Mouse (Mus musculus) heart, embryonic 16.5 days (tissue): ENCODE data around the gene Ankrd63. TPM values are rescaled to one million over a fixed set of nuclear protein-coding genes. Genes with fewer than 3 reads are reported as not detected.

Source experiments
- ATAC-seq: fragments of 200-750 bp; cut with Nextera tagmentation; replicated peaks from 2 replicates; pipeline ENCODE4 v1.8.0; 2017; ENCODE audit warnings: moderate number of reproducible peaks; ENCODE audit not compliant: insufficient read depth, low FRiP score; ENCODE audit errors: extremely low read depth
- H3K27ac ChIP-seq: fragments of 300-500 bp; sonication (generic); 2 replicates; pipeline ENCODE4 v1.5.1; 2014; ENCODE audit warnings: mild to moderate bottlenecking, low read length, control low read depth, moderate library complexity
- H3K27me3 ChIP-seq: fragments of 300-500 bp; sonication (generic); 2 replicates; pipeline ENCODE4 v1.6.1; 2014; ENCODE audit warnings: low read length, mixed read lengths; ENCODE audit not compliant: control insufficient read depth, insufficient read depth
- H3K36me3 ChIP-seq: fragments of 300-500 bp; sonication (generic); 2 replicates; pipeline ENCODE4 v1.6.1; 2014; ENCODE audit not compliant: control insufficient read depth, insufficient read depth
- H3K4me1 ChIP-seq: fragments of 300-500 bp; sonication (generic); 2 replicates; pipeline ENCODE4 v1.6.1; 2014; ENCODE audit warnings: low read length, mixed read lengths; ENCODE audit not compliant: control insufficient read depth, insufficient read depth
- H3K4me2 ChIP-seq: fragments of 300-500 bp; sonication (generic); 2 replicates; pipeline ENCODE4 v1.6.1; 2014; ENCODE audit warnings: low read depth, mild to moderate bottlenecking, control low read depth, low read length
- H3K4me3 ChIP-seq: fragments of 300-500 bp; sonication (generic); 2 replicates; pipeline ENCODE4 v1.5.1; 2014; ENCODE audit warnings: mild to moderate bottlenecking, control low read depth, low read length
- H3K9ac ChIP-seq: fragments of 300-500 bp; sonication (generic); 2 replicates; pipeline ENCODE4 v1.6.1; 2014; ENCODE audit warnings: low read length, control low read depth
- H3K9me3 ChIP-seq: fragments of 300-500 bp; sonication (generic); replicated peaks from 2 replicates; pipeline ENCODE4 v1.6.1; 2016; ENCODE audit warnings: low read length; ENCODE audit not compliant: control insufficient read depth
- WGBS: fragments of 180-500 bp; shearing (Covaris S2); extraction: QIAGEN DNeasy Blood & Tissue Kit; methylation state at CpG from one replicate; pipeline ENCODE4 v1.1.7; 2014; 5-methylcytosine and 5-hydroxymethylcytosine counted together
- polyA plus RNA-seq: library from polyadenylated mRNA; unstranded; fragments of >200 nt; fragmentation: Nextera tagmentation; extraction: Ambion mirVana; gene quantifications from 2 replicates; pipeline ENCODE4 v1.2.1, GENCODE M21; 2015

The Ankrd63 gene
- polyA plus RNA-seq, 1 experiment from 2014 or later, result 2.8 TPM

DNA sequence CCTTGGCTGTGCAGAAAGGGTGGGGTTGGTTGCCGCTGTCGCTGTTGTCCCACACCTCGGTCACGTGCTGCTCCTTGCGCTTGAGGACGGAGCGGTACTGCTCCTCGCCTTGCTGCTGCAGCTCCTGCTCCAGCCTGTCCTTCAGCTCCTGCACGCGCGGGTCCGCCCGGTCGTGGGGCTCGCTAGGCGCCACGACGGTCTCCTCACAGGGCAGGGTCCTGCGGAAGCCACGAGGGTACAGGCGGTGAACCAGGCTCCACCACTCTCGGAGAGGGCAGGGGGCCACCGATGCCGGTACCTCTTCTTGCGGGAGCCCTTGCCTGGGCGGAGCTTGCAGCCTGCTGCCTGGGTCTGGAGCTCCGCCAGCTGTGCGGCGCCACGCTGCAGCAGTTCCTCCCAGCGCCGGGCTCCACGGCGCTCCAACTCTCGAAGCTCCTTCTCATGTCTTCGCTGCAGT is 7.3 kb upstream of the Ankrd63 start:
- peaks cover 12% of the 10 kb centered on the region for H3K27me3 ChIP-seq
- peak overlapping the region; percentile 68 for H3K9ac ChIP-seq
- under 1% methylated on average over 36 of the region's 36 CpGs for WGBS
- H3K36me3 ChIP-seq, result no peaks in the 10 kb centered on the region
- peak overlapping the region; percentile 74 for H3K4me2 ChIP-seq
- no peak overlapping the region for H3K27ac ChIP-seq
- peaks cover 46% of the 10 kb centered on the region for H3K4me1 ChIP-seq
- ATAC-seq, result peak; percentile 47
- no peaks in the 10 kb centered on the region for H3K9me3 ChIP-seq
- peak overlapping the region; percentile 47 for H3K4me3 ChIP-seq

DNA sequence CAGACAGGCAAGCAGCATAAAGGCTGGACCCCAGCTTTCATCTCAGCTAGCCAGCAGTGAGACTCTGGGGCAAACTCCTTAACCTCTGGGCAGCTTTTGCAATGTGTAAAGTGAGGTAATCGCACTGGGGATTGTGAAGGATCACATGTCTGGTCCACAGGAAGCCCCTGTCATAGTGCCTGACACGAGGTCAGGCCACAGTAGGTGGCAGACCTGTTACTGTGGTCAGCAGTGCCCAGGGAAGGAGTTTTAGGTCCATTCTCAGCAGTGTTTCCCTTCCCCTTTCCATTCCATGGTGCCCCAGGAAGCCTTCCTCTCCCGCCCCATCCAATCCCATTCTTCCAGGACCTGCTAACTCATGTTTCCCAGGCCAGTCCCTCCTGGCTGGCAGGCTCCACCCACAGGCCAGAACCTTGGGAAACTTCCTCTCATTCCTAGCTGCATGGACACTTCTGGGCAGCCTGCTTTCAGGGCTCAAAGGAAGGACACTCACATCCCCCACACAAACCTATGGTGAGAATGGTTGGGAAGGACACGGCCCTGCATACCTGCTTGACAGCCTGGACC is 6.0 kb upstream of the Ankrd63 start:
- Histone ChIP-seq H3K9me3 (no peaks in the 10 kb centered on the region), H3K9ac (no peak overlapping the region), H3K36me3 (no peaks in the 10 kb centered on the region), H3K4me2 (no peak overlapping the region), H3K4me3 (no peak overlapping the region), H3K27ac (no peak overlapping the region), H3K4me1 (peaks cover 42% of the 10 kb centered on the region), H3K27me3 (peaks cover 23% of the 10 kb centered on the region)
- no peak for ATAC-seq
- 58% methylated on average over 4 of the region's 4 CpGs for WGBS

DNA sequence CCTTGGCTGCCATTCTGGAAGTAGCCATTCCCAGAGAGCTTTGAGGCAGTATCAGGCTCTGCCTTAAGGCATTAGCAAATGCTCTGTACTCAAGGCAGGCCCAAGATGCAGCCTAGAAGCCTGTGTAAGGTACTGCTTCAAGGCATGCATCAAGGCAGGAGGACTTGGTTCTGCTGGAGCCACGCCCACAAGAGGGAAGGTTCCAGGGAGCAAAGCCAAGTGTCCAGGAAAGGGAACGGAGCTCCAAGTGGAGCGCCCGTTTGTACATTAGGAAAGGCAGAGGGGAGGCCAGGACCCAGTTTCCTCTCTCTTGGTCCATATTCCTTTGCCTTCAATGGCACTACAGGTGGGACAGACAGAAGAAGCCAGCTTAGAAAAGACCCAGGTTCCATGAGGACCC is 4.7 kb upstream of the Ankrd63 start:
- no peak overlapping the region for H3K9ac ChIP-seq
- 64% methylated on average over 4 of the region's 4 CpGs for WGBS

DNA sequence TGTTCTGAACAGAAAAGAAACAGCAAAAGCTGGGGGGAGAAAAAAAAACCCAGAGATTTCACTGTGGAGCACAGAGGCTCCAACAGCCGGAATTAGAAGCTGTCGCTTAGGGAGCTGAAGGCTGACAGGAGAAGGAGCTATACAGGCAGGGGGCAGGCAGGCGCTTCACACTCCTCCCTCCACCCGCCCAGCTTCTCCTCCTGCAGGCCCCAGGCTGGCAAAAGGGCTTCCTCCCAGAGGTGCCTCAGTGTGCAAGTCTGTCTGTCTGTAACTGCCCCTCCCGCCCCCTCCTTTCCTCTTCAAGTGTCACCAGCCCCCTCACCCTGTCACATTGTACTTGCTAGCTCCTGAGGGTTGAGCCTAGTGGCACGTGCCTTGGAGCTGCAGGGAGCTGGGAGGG is 2.7 kb upstream of the Ankrd63 start:
- H3K4me1 ChIP-seq, result peaks cover 61% of the 10 kb centered on the region
- H3K36me3 ChIP-seq, result no peaks in the 10 kb centered on the region
- H3K9me3 ChIP-seq, result no peaks in the 10 kb centered on the region
- H3K4me3 ChIP-seq, result no peak overlapping the region
- H3K27me3 ChIP-seq, result peaks cover 47% of the 10 kb centered on the region
- 10% methylated on average over 6 of the region's 6 CpGs for WGBS
- peak overlapping the region; percentile 46 for H3K27ac ChIP-seq
- peak overlapping the region; percentile 3; the same call in 1 of the 2 replicates for H3K9ac ChIP-seq
- H3K4me2 ChIP-seq, result no peak overlapping the region
- peak; percentile 50 for ATAC-seq

More for the DNA sequence above, 4.7 kb upstream of the Ankrd63 start:
- H3K27ac ChIP-seq, result no peak overlapping the region
- peaks cover 32% of the 10 kb centered on the region for H3K27me3 ChIP-seq
- no peak overlapping the region for H3K4me2 ChIP-seq
- H3K36me3 ChIP-seq, result no peaks in the 10 kb centered on the region
- H3K4me3 ChIP-seq, result no peak overlapping the region
- ATAC-seq, result no peak
- H3K9me3 ChIP-seq, result no peaks in the 10 kb centered on the region
- peaks cover 51% of the 10 kb centered on the region for H3K4me1 ChIP-seq

DNA sequence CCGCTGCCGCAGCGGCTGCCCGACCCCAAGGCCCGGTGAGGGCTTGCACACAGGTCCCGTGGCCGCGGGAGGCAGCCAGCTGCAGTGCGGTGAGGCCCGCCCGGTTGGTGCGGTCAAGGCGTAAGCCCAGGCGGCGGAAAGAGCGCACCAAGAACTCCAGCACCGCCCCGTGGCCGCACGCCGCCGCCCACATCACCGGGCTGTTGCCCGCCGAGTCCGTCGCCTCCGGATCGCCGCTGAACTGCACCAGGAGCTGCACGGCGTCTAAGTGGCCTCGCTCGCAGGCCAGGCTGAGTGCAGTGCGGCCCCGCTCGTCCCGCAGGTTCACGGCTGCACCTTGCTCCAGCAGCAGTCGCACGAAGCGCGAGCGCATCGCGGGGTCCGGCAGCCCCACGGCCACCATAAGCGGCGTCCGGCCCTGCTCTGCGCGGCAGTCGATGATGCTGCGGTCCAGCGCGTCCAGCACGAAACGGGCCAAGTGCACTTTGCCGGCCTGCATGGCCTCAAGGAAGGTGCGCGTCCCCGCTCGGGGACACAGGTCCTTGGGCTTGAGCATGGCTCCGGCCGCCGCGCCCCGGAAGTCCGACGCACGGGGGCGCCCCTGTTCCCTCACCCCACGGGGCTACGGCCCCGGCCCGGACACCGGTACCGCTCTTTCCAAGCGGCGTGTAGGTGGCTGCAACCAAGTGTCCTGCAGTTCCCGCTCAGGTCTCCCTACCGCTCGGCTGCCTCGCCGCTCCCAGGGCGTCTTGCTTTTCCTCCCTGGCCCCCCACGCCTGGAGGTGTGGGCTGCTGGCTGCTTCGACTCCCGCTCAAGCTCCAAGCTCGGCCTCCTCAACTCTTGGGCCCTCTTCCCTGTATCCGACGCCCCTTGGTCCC is 641 bp downstream of the Ankrd63 start:
- Histone ChIP-seq H3K9me3 (no peaks in the 10 kb centered on the region), H3K4me1 (peaks cover 57% of the 10 kb centered on the region), H3K4me2 (peak overlapping the region; percentile 80), H3K36me3 (no peaks in the 10 kb centered on the region), H3K27ac (peak overlapping the region; percentile 74), H3K9ac (peak overlapping the region; percentile 77), H3K4me3 (peak overlapping the region; percentile 65), H3K27me3 (peaks cover 49% of the 10 kb centered on the region)
- under 1% methylated on average over 93 of the region's 93 CpGs for WGBS
- peak; percentile 34 for ATAC-seq

DNA sequence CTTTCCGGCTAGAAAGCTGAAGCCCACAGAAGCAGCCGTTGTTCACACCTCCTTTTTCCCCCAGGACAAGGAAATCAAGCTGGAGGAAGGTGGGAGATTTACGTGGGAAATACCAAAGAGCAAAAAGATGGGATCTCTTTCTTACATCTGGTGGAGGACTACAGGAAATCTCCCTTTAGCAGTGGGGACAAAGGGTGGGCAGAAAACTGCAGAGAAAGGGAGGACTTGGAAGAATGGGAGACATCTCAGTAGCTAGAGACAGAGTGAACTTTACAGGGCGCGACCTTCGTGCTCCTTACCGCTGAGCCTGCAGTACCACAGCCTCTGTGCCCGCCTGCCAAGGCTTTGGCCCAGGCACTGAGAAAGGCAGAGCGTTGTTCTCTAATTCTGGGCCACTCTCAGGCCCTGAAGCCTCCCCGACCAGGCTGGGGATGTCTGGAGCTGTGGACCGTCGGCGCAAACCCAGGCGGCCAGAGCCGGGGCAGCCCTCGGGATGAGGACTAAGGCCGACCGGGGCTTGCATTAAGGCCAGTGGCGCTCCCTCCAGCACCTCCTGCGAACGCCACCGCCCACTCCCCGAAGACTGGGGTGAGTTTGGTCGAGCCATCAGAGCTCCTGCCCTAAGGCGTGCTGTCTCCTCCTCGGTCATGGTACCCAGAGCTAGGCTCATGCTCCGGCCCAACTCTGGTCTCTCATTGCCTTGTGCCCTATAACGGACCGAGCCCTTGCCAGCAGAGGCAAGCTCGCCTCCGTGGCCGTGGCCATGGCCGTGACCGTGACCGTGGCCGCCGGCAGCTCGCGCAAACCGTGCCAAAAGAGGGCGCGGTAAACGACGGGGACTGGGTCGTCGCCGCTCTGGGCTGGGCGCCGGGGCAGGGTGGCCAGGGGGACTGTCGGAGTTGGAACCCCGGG is 1.5 kb downstream of the Ankrd63 start:
- Histone ChIP-seq H3K27ac (peak overlapping the region; percentile 58), H3K9ac (peak overlapping the region; percentile 77), H3K27me3 (peaks cover 44% of the 10 kb centered on the region), H3K4me2 (peak overlapping the region; percentile 80), H3K9me3 (no peaks in the 10 kb centered on the region), H3K4me1 (peaks cover 64% of the 10 kb centered on the region), H3K36me3 (no peaks in the 10 kb centered on the region), H3K4me3 (peak overlapping the region; percentile 65)
- WGBS, result 16% methylated on average over 51 of the region's 51 CpGs
- no peak for ATAC-seq

DNA sequence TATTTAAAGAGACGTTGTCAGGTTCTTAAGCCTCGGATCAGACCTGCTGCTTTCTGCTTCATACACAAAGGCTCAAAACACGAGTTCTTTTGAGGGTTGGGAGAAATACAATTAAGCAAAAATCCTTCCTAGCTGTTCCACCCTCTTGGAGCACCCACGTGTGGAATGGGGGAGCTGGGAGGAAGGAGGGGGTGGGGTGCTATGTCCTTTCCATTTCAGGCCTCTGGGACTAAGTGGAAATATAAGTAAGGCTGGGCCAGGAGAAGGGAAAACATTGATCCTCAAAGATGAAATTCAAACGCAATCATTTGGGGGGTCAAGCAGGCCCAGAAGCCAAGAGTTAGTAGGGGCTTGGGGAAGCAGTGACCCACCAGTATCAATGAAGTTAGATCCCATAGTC is 2.6 kb downstream of the Ankrd63 start:
- 23% methylated on average over 5 of the region's 5 CpGs for WGBS
- ATAC-seq, result no peak
- Histone ChIP-seq H3K9ac (peak overlapping the region; percentile 53), H3K9me3 (no peaks in the 10 kb centered on the region), H3K4me3 (no peak overlapping the region), H3K27me3 (peaks cover 44% of the 10 kb centered on the region), H3K4me2 (peak overlapping the region; percentile 56), H3K36me3 (no peaks in the 10 kb centered on the region), H3K27ac (no peak overlapping the region), H3K4me1 (peaks cover 66% of the 10 kb centered on the region)

DNA sequence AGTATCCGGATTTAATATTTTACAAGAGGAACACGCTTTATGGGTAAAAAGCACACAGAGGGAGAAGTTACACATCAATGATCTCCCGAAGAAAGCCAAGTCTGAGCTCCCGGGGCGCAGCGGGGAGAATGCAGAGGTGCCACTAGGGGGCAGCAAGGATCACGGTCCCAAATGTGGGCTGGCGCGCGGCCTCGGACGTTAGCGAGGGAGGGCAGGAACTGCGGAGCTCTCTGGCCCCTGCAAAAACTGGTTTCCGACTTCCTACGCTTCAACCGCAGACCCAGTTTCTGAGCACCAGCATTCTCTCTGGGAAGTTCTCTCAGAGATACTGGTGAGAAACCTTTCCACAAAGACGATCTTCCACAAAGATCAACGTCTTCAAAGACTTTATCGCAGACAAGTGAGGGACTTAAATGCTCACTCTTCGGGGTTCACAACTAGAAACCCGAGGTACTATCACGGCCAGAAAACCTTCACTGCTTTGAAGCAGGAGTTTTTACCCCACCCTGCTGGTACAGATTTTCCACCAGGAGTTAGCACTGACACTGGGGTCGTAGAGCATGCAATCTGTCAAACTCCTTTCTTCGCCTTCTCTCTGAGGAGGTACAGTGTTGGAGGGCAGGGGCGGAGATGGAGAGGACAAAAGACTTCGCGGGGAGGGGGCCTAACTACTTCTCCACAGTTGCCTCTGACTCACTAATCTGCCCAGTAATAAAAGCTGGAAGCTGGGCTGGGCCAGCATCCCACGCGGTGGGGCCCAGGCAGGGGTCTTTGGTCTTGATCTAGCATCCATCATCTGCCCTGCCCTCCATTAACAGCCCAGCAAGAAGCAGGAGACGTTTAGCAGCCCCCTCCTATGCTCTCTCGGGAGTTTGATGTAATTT is 3.3 kb downstream of the Ankrd63 start:
- Histone ChIP-seq H3K4me2 (peak overlapping the region; percentile 56), H3K4me3 (peak overlapping the region; percentile 23), H3K36me3 (no peaks in the 10 kb centered on the region), H3K27me3 (peaks cover 42% of the 10 kb centered on the region), H3K9me3 (no peaks in the 10 kb centered on the region), H3K27ac (no peak overlapping the region), H3K9ac (peak overlapping the region; percentile 53), H3K4me1 (peaks cover 62% of the 10 kb centered on the region)
- 4% methylated on average over 32 of the region's 32 CpGs for WGBS
- peak; percentile 16; the same call in 1 of the 2 replicates for ATAC-seq
